Mouse (Mus musculus): ENCODE measurements around the gene Slc6a12. TPM values are rescaled to one million over a fixed set of nuclear protein-coding genes. Genes with fewer than 3 reads are reported as not detected.

Gene Slc6a12
- 0.43 and 0.70 TPM in 2 replicates for polyA plus RNA-seq (2012; rRNA removed)

- DNase-seq, result no peak
- no peak for TF ChIP-seq POLR2A (IDR thresholded peaks at IDR 0.05; ENCODE audit: control insufficient read depth, extremely low read depth, insufficient read depth, low read length, poor library complexity)
- no peak for TF ChIP-seq CTCF (IDR thresholded peaks at IDR 0.05; ENCODE audit: borderline replicate concordance, control insufficient read depth, extremely low read depth, insufficient read depth, low read length, poor library complexity)
- no peaks in the 10 kb centered on the region for H3K36me3 ChIP-seq (ENCODE audit: control insufficient read depth, insufficient read depth, low read length)
- H3K4me1 ChIP-seq (replicated peaks; ENCODE audit: control insufficient read depth, insufficient read depth, low read length), result no peaks in the 10 kb centered on the region
- no peak within 1 kb of the TSS for H3K27ac ChIP-seq (ENCODE audit: control insufficient read depth, insufficient read depth, low read length)
- no peaks in the 10 kb centered on the region; the same call in 1 of the 2 replicates for H3K27me3 ChIP-seq (ENCODE audit: control insufficient read depth, insufficient read depth, low read length)
- H3K4me3 ChIP-seq (ENCODE audit: control insufficient read depth, insufficient read depth, low read length), result no peak within 1 kb of the TSS
- 62% methylated on average over 15 of the region's 15 CpGs for WGBS
Observed at GRCm38 (mm10) chr6:121343026-121343770, at the start of gene Slc6a12. Gene Slc6a12, plus strand, starts transcription at chr6:121343076.

- TF ChIP-seq CTCF (IDR thresholded peaks at IDR 0.05; ENCODE audit: borderline replicate concordance, control insufficient read depth, extremely low read depth, insufficient read depth, low read length, poor library complexity) (no peak), POLR2A (IDR thresholded peaks at IDR 0.05; ENCODE audit: control insufficient read depth, extremely low read depth, insufficient read depth, low read length, poor library complexity) (no peak)
- Histone ChIP-seq H3K4me3 (ENCODE audit: control insufficient read depth, insufficient read depth, low read length) (no peak overlapping the region), H3K27ac (ENCODE audit: control insufficient read depth, insufficient read depth, low read length) (no peak overlapping the region), H3K36me3 (ENCODE audit: control insufficient read depth, insufficient read depth, low read length) (no peaks in the 10 kb centered on the region), H3K4me1 (replicated peaks; ENCODE audit: control insufficient read depth, insufficient read depth, low read length) (no peaks in the 10 kb centered on the region), H3K27me3 (ENCODE audit: control insufficient read depth, insufficient read depth, low read length) (no peaks in the 10 kb centered on the region)
- WGBS, result 74% methylated on average over 7 of the region's 7 CpGs
- DNase-seq, result no peak
Observed at GRCm38 (mm10) chr6:121299317-121299716, 43.6 kb upstream of the Slc6a12 start.

- WGBS, result 35% methylated on average over 11 of the region's 11 CpGs
- no peak for TF ChIP-seq POLR2A (IDR thresholded peaks at IDR 0.05; ENCODE audit: control insufficient read depth, extremely low read depth, insufficient read depth, low read length, poor library complexity)
- no peak for TF ChIP-seq CTCF (IDR thresholded peaks at IDR 0.05; ENCODE audit: borderline replicate concordance, control insufficient read depth, extremely low read depth, insufficient read depth, low read length, poor library complexity)
- Histone ChIP-seq H3K27me3 (ENCODE audit: control insufficient read depth, insufficient read depth, low read length) (no peaks in the 10 kb centered on the region), H3K36me3 (ENCODE audit: control insufficient read depth, insufficient read depth, low read length) (no peaks in the 10 kb centered on the region), H3K4me1 (replicated peaks; ENCODE audit: control insufficient read depth, insufficient read depth, low read length) (no peaks in the 10 kb centered on the region), H3K27ac (ENCODE audit: control insufficient read depth, insufficient read depth, low read length) (no peak within 1 kb of the TSS), H3K4me3 (ENCODE audit: control insufficient read depth, insufficient read depth, low read length) (no peak within 1 kb of the TSS)
- no peak for DNase-seq
Observed at GRCm38 (mm10) chr6:121299954-121300353, 42.9 kb upstream of the Slc6a12 start, which contains the start of gene Slc6a13. Gene Slc6a13, plus strand, starts transcription at chr6:121300227.

GRCm38 (mm10) chr6:121300504-121300903 lies 42.4 kb upstream of the Slc6a12 start:
- H3K27me3 ChIP-seq (ENCODE audit: control insufficient read depth, insufficient read depth, low read length), result no peaks in the 10 kb centered on the region
- no peaks in the 10 kb centered on the region for H3K36me3 ChIP-seq (ENCODE audit: control insufficient read depth, insufficient read depth, low read length)
- no peaks in the 10 kb centered on the region for H3K4me1 ChIP-seq (replicated peaks; ENCODE audit: control insufficient read depth, insufficient read depth, low read length)
- WGBS, result 73% methylated on average over 9 of the region's 9 CpGs
- H3K4me3 ChIP-seq (ENCODE audit: control insufficient read depth, insufficient read depth, low read length), result no peak overlapping the region
- DNase-seq, result no peak
- TF ChIP-seq POLR2A (IDR thresholded peaks at IDR 0.05; ENCODE audit: control insufficient read depth, extremely low read depth, insufficient read depth, low read length, poor library complexity), result no peak
- TF ChIP-seq CTCF (IDR thresholded peaks at IDR 0.05; ENCODE audit: borderline replicate concordance, control insufficient read depth, extremely low read depth, insufficient read depth, low read length, poor library complexity), result no peak
- H3K27ac ChIP-seq (ENCODE audit: control insufficient read depth, insufficient read depth, low read length), result no peak overlapping the region

GRCm38 (mm10) chr6:121303466-121304220 lies 39.2 kb upstream of the Slc6a12 start:
- WGBS, result 85% methylated on average over 10 of the region's 10 CpGs

GRCm38 (mm10) chr6:121304630-121305029 lies 38.2 kb upstream of the Slc6a12 start:
- 89% methylated on average over 9 of the region's 9 CpGs for WGBS
- H3K27me3 ChIP-seq (ENCODE audit: control insufficient read depth, insufficient read depth, low read length), result no peaks in the 10 kb centered on the region
- H3K27ac ChIP-seq (ENCODE audit: control insufficient read depth, insufficient read depth, low read length), result no peak overlapping the region
- TF ChIP-seq CTCF (IDR thresholded peaks at IDR 0.05; ENCODE audit: borderline replicate concordance, control insufficient read depth, extremely low read depth, insufficient read depth, low read length, poor library complexity) (no peak), POLR2A (IDR thresholded peaks at IDR 0.05; ENCODE audit: control insufficient read depth, extremely low read depth, insufficient read depth, low read length, poor library complexity) (no peak)
- DNase-seq, result no peak
- H3K4me1 ChIP-seq (replicated peaks; ENCODE audit: control insufficient read depth, insufficient read depth, low read length), result no peaks in the 10 kb centered on the region
- no peak overlapping the region for H3K4me3 ChIP-seq (ENCODE audit: control insufficient read depth, insufficient read depth, low read length)
- H3K36me3 ChIP-seq (ENCODE audit: control insufficient read depth, insufficient read depth, low read length), result no peaks in the 10 kb centered on the region

More at GRCm38 (mm10) chr6:121303466-121304220, 39.2 kb upstream of the Slc6a12 start:
- H3K4me1 ChIP-seq (replicated peaks; ENCODE audit: control insufficient read depth, insufficient read depth, low read length), result no peaks in the 10 kb centered on the region
- no peak overlapping the region for H3K4me3 ChIP-seq (ENCODE audit: control insufficient read depth, insufficient read depth, low read length)
- DNase-seq, result no peak
- H3K36me3 ChIP-seq (ENCODE audit: control insufficient read depth, insufficient read depth, low read length), result no peaks in the 10 kb centered on the region
- no peaks in the 10 kb centered on the region for H3K27me3 ChIP-seq (ENCODE audit: control insufficient read depth, insufficient read depth, low read length)
- TF ChIP-seq POLR2A (IDR thresholded peaks at IDR 0.05; ENCODE audit: control insufficient read depth, extremely low read depth, insufficient read depth, low read length, poor library complexity), result no peak
- no peak for TF ChIP-seq CTCF (IDR thresholded peaks at IDR 0.05; ENCODE audit: borderline replicate concordance, control insufficient read depth, extremely low read depth, insufficient read depth, low read length, poor library complexity)
- H3K27ac ChIP-seq (ENCODE audit: control insufficient read depth, insufficient read depth, low read length), result no peak overlapping the region

All from thymus, adult 2 months (tissue).